Mouse (Mus musculus) CH12.LX (cell line): ENCODE data around the gene Aoc3. TPM values are rescaled to one million over a fixed set of nuclear protein-coding genes. Genes with fewer than 3 reads are reported as not detected.
"Not testable (repeated sequence)": the region's sequence is repeated elsewhere in the genome, so short reads cannot be mapped to it uniquely, and the experiment has no call there.

Experiments
- DNase-seq: peaks from one replicate; pipeline ENCODE4 v3.0.0-alpha.2; 2013; ENCODE audit errors: extremely low read depth
- H3K27ac ChIP-seq: 2 replicates; pipeline ENCODE4 v1.5.1; 2012; ENCODE audit warnings: low read depth, mild to moderate bottlenecking, control low read depth, moderate library complexity; ENCODE audit not compliant: insufficient read depth
- H3K27me3 ChIP-seq: replicated peaks from 2 replicates; pipeline ENCODE3; 2012; ENCODE audit warnings: inconsistent platforms
- H3K36me3 ChIP-seq, 2 experiments: replicated peaks in 1 of 2; 2 replicates each; pipeline versions ENCODE3 to v1.6.1; 2012; ENCODE audit warnings: inconsistent platforms in 1 of 2, low read length in 1 of 2, mild to moderate bottlenecking in 1 of 2, mixed read lengths in 1 of 2, moderate library complexity in 1 of 2; ENCODE audit not compliant: control insufficient read depth in 1 of 2, insufficient read depth in 1 of 2
- H3K4me1 ChIP-seq, 2 experiments: 2 replicates each; pipeline ENCODE4 v1.6.1; 2012; ENCODE audit warnings: inconsistent platforms in 1 of 2, moderate library complexity in 1 of 2; ENCODE audit not compliant: insufficient read depth in 2 of 2, control insufficient read depth in 1 of 2
- H3K4me2 ChIP-seq: 2 replicates; pipeline ENCODE4 v1.6.1; 2012; ENCODE audit warnings: low read depth, mild to moderate bottlenecking, control low read depth; ENCODE audit not compliant: poor library complexity, insufficient read depth, severe bottlenecking
- H3K4me3 ChIP-seq, 3 experiments: fragments of 150-350 bp in 1 of 3; sonication (generic) in 1 of 3; replicated peaks in 1 of 3; 2 replicates each; pipeline versions ENCODE3 to v1.5.1; 2011 to 2012; ENCODE audit warnings: low read depth in 2 of 3, low read length in 2 of 3, mild to moderate bottlenecking in 2 of 3, moderate library complexity in 2 of 3, control low read depth in 1 of 3, improper control_type of control experiment in 1 of 3, inconsistent platforms in 1 of 3, mixed read lengths in 1 of 3; ENCODE audit not compliant: poor library complexity in 1 of 3
- H3K79me2 ChIP-seq: replicated peaks from 2 replicates; pipeline ENCODE4 v1.6.1; 2012; ENCODE audit warnings: mild to moderate bottlenecking, moderate library complexity; ENCODE audit not compliant: control insufficient read depth, poor library complexity, insufficient read depth, severe bottlenecking; ENCODE audit errors: extremely low read depth
- H3K9ac ChIP-seq: 2 replicates; pipeline ENCODE4 v1.6.1; 2012; ENCODE audit warnings: low read depth, mild to moderate bottlenecking, control low read depth, moderate library complexity; ENCODE audit not compliant: insufficient read depth
- H3K9me3 ChIP-seq: replicated peaks from 2 replicates; pipeline ENCODE3; 2012; ENCODE audit warnings: low read length, inconsistent platforms, mixed read lengths
- CHD2 ChIP-seq: IDR thresholded peaks from 2 replicates; pipeline ENCODE4 v1.6.1; 2011; ENCODE audit warnings: low read length, improper control_type of control experiment
- ETS1 ChIP-seq: conservative IDR thresholded peaks from 2 replicates; pipeline ENCODE4 v1.6.1; 2012; ENCODE audit warnings: low read depth, mild to moderate bottlenecking, inconsistent platforms, low read length, improper control_type of control experiment, moderate library complexity
- NRF1 ChIP-seq: IDR thresholded peaks from 2 replicates; pipeline ENCODE4 v1.6.1; 2014; ENCODE audit warnings: low read depth, mild to moderate bottlenecking, inconsistent platforms, low read length, improper control_type of control experiment, moderate library complexity
- POLR2A ChIP-seq: IDR thresholded peaks from 2 replicates; pipeline ENCODE4 v1.6.1; 2011; ENCODE audit warnings: low read depth, mild to moderate bottlenecking, improper control_type of control experiment, low read length
- POLR2AphosphoS2 ChIP-seq: IDR thresholded peaks from 2 replicates; pipeline ENCODE4 v1.6.1; 2011; ENCODE audit warnings: low read depth, low read length, improper control_type of control experiment
- TBP ChIP-seq: conservative IDR thresholded peaks from 2 replicates; pipeline ENCODE4 v1.6.1; 2011; ENCODE audit warnings: low read depth, low read length, improper control_type of control experiment
- USF1 ChIP-seq: IDR thresholded peaks from 2 replicates; pipeline ENCODE4 v1.6.1; 2014; ENCODE audit warnings: low read depth, mild to moderate bottlenecking, inconsistent platforms, low read length, improper control_type of control experiment
- USF2 ChIP-seq: conservative IDR thresholded peaks from 2 replicates; pipeline ENCODE4 v1.6.1; 2011; ENCODE audit warnings: low read depth, low read length, improper control_type of control experiment
- ZMIZ1 ChIP-seq: IDR thresholded peaks from 2 replicates; pipeline ENCODE4 v1.6.1; 2012; ENCODE audit warnings: low read depth, mild to moderate bottlenecking, inconsistent platforms, low read length, improper control_type of control experiment
- dilution Hi-C: fragments of 300-500 bp; cut with MboI; formaldehyde crosslinking; loops from 2 replicates; pipeline ENCODE4 v1.14.3; 2020; ENCODE audit warnings: low sequenced_read_pairs; ENCODE audit not compliant: extremely low pct_unique_long_range_greater_than_20kb, extremely low pct_ligation_motif_present
- in situ Hi-C: fragments of 300-500 bp; cut with MboI; formaldehyde crosslinking; loops from 3 replicates; pipeline ENCODE4 v1.14.3; 2019; ENCODE audit warnings: low sequenced_read_pairs, low pct_ligation_motif_present, low pct_unique_long_range_greater_than_20kb, mixed read lengths
- polyA plus RNA-seq: library from polyadenylated mRNA; unstranded; fragments of >175 nt; gene quantifications from 2 replicates; pipeline ENCODE4 v1.2.1, GENCODE M21; 2012; ENCODE audit warnings: low read depth; ENCODE audit not compliant: insufficient read length
- total RNA-seq, 2 experiments: library from RNA; depleted of rRNA; stranded (reverse); fragments of 300-350 nt in 1 of 2; fragments of >200 nt in 1 of 2; gene quantifications; 2 replicates each; pipeline ENCODE4 v1.2.3; 2012 to 2014

Aoc3 gene
- total and polyA plus RNA-seq, 3 experiments, result 0.25 to 0.99 (median 0.28) TPM

DNA sequence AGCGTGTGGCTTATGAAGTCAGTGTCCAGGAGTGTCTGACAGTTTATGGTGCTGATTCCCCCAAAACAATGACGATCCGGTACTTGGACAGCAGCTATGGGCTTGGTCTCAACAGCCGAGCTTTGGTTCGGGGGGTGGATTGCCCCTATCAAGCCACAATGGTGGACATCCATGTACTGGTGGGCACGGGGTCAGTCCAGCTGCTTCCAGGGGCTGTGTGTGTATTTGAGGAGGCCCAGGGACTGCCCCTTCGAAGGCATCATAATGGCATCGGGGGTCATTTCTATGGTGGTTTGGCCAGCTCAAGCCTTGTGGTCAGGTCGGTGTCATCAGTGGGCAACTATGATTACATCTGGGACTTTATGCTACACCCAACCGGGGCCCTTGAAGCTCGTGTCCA lies 4.3 kb upstream of the Aoc3 start:
- Histone ChIP-seq H3K27ac (no peak overlapping the region), H3K4me3 (no peak overlapping the region), H3K36me3 (peaks cover 58 to 84% of the 10 kb centered on the region in 2 experiments), H3K4me1 (peaks cover 0 to 6% of the 10 kb centered on the region in 2 experiments; a peak in 1 of 4 replicates), H3K79me2 (no peaks in the 10 kb centered on the region), H3K9ac (no peak overlapping the region), H3K27me3 (no peaks in the 10 kb centered on the region), H3K9me3 (no peaks in the 10 kb centered on the region), H3K4me2 (no peak overlapping the region)
- in situ Hi-C loops, result no loop called here
- no peak for DNase-seq
- TF ChIP-seq POLR2AphosphoS2 (peak; percentile 81), TBP (no peak)
- dilution Hi-C loops, result no loop called here

DNA sequence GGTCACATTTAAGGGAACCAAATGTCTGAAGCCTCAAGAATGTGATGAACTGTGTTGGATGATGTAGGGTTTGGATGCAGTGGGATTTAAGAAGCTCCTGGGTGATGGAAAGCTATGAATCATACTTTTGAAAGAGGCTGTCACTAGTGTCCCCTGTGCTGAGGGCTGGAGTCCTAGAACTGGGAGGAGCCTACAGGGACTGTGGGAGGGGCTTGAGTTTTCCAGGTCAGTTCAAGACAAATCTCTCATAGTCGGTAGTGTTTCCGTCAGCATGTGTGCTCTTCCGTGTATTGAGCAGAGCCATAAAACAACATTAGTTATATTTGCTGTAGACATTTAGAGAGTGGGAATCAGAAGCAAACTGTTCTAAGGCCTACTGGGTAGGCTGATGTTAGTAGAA lies 3.1 kb upstream of the Aoc3 start:
- Histone ChIP-seq H3K36me3 (peaks cover 46 to 84% of the 10 kb centered on the region in 2 experiments), H3K9me3 (no peaks in the 10 kb centered on the region), H3K79me2 (no peaks in the 10 kb centered on the region), H3K4me2 (no peak overlapping the region), H3K27me3 (no peaks in the 10 kb centered on the region), H3K4me3 (no peak overlapping the region), H3K4me1 (peaks cover 0 to 4% of the 10 kb centered on the region in 2 experiments; a peak in 1 of 4 replicates), H3K27ac (no peak overlapping the region), H3K9ac (no peak overlapping the region)
- dilution Hi-C loops, result no loop called here
- no peak for DNase-seq
- in situ Hi-C loops, result no loop called here
- TF ChIP-seq POLR2A (peak; percentile 26; the same call in 1 of the 2 replicates), POLR2AphosphoS2 (peak; percentile 74; the same call in 1 of the 2 replicates), ETS1 (no peak)

DNA sequence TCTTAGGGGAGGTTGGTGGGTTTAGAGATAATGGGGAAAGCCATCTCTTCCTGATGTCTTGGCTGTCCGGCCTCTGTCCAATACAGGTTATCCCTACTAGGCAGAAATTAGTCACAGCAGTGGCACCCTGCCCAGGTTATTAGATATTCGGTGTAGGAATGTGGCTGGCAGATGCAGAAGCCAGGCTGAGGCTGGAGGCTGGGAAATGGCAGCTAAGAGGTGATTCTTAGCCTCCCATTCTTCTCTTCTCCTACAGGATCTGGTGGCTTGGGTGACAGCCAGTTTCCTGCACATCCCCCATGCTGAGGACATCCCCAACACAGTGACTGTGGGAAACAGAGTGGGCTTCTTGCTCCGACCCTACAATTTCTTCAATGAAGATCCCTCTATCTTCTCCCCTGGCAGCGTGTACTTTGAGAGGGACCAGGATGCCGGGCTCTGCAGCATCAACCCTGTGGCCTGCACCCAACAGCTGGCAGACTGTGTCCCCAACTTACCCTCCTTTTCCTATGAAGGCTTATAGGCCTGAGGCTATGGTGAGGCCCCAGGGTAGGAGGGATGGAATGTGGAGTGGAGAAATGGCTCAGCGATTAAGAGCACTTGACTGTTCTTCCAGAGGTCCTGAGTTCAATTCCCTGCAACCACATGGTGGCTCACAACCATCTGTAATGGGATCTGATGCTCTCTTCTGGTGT lies 1.3 kb upstream of the Aoc3 start:
- dilution Hi-C loops, result no loop called here
- peaks cover 30 to 74% of the 10 kb centered on the region in 2 experiments for H3K36me3 ChIP-seq
- H3K79me2 ChIP-seq, result no peaks in the 10 kb centered on the region
- no peak overlapping the region for H3K9ac ChIP-seq
- TF ChIP-seq ZMIZ1, result no peak
- no peak for TF ChIP-seq CHD2
- TF ChIP-seq TBP, result no peak
- no peak for TF ChIP-seq USF1
- no peak for TF ChIP-seq USF2
- no peak for TF ChIP-seq NRF1
- TF ChIP-seq, all 38 proteins: peak for 0
- H3K4me3 ChIP-seq, result no peak overlapping the region
- H3K27ac ChIP-seq, result no peak overlapping the region
- H3K4me2 ChIP-seq, result no peak overlapping the region
- peaks cover 0 to 7% of the 10 kb centered on the region in 2 experiments; a peak in 2 of 4 replicates for H3K4me1 ChIP-seq
- no peaks in the 10 kb centered on the region for H3K27me3 ChIP-seq
- H3K9me3 ChIP-seq, result no peaks in the 10 kb centered on the region
- in situ Hi-C loops, result no loop called here
- no peak for DNase-seq

DNA sequence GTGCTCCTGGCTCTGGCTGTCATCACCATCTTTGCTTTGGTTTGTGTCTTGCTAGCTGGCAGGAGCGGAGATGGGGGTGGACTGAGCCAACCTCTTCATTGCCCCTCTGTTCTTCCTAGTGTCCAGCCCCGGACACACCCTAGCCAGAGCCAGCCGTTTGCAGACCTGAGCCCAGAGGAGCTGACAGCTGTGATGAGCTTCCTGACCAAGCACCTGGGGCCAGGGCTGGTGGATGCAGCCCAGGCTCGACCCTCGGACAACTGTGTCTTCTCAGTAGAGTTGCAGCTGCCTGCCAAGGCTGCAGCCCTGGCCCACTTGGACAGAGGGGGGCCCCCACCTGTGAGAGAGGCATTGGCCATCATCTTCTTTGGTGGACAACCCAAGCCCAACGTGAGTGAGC lies 556 bp downstream of the Aoc3 start:
- H3K27ac ChIP-seq, H3K27me3 ChIP-seq, H3K9ac ChIP-seq, DNase-seq, H3K9me3 ChIP-seq, H3K4me2 ChIP-seq, dilution Hi-C loops, H3K4me3 ChIP-seq, H3K79me2 ChIP-seq: not testable (repeated sequence)
- Histone ChIP-seq H3K4me1 (peaks cover 0 to 17% of the 10 kb centered on the region in 2 experiments; a peak in 2 of 4 replicates), H3K36me3 (peaks cover 12 to 59% of the 10 kb centered on the region in 2 experiments)
- in situ Hi-C loops, result loop anchor here (10.0 kb wide), 1 partner anchor 64 kb away; no protein-coding TSS in a partner anchor
